Mouse (Mus musculus) lung, adult 18-20 months (tissue): ENCODE results near the gene Gm45261.

Experiments used
- DNase-seq, 2 experiments: peaks; one replicate each; pipeline ENCODE4 v3.0.0; 2022; ENCODE audit warnings: mixed read lengths in 2 of 2

Gene Gm45261

DNA sequence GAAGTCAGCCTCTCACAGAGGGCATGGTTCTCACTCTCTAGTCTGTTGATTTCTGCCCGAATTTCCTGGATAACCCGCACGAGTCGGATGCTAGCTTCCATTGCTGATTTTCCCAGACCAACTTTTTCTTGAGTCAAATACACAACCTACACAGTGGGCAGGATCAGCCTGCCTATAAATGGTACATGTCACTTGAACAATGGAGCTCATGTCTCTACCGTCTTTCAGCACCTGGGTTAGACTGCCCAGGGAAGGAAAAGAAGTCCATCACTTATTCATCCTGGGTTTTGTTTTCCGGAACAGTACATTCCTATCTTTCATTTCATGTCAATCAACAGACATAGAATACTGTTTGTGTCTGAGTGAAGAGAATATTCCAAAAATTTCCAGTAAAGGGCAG, at the start of gene Gm45261:
Gene Gm45261 (minus strand): TSS at position 101 of the 400 bp plus-strand sequence.
- DNase-seq = no peak

DNA sequence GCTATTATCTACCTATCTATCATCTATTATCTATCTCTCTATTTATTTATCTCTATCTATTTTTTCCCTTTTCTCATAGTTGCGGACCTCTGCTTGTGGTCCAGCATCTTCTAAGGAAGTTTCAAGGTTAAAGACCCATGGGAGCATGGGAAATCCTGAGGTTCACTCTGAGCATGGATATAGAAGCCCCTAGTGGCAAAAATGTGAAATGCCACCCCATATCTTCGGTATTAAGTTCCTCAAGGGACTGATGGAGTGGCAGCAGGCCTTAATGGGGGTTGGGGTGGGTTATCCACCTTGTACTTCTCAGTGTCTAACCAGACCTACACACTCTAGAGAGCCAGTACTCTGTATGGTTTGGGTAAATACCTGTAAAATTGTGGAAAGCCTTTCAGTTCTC, 43.5 kb upstream of the Gm45261 start:
- no peak for DNase-seq

DNA sequence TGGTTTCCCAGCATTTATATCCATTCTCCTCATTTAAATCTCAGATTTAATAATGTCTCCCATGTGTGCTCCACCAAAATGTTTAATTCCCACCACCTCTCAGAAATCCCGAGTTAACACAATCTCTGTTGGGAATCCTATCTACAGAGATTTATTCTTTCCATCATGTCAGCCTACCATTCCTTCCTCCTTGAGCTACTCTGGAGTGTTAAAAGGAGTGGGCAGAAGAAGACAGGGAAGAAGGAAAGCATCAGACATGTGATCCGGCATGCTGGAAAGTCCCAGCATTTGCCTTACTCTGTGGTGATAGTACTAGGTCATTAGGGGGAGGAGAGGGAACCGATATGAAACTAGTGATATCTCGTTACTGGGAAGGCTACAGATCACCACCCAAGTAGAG, 42.8 kb upstream of the Gm45261 start:
- DNase-seq = no peak

DNA sequence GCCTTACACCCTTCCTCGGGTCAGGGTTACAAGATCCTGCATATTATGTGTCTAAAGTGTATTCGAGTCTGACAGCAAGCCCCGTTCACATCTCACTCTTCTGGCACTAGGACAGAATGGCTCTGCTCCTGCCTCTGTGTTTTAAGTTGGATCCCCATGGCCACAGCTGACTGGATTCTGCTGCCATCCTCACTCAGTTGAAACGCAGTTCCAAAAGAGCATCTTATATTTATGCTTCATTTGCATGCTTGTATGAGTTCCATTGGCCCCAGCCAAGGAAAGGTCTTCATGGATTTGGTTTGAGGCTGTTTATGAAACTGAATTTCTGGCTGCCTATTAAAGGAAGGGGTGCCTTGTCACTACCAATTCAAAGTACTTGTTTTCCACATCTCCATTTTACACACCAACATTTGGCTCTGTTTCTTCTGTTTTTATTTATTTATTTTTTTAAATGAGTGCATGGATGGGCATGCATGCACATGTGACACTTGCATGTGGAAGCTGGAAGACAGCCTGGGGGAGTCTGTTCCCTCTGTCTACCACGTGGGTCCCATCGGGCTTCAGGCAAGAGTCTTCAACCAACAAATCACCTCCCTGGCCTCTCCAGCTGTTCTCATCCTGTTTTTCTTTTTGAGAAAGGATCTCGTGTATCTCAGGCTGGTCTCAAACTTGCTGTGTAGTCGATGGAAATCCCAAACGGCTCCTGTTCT, 41.4 kb upstream of the Gm45261 start:
- no peak for DNase-seq

DNA sequence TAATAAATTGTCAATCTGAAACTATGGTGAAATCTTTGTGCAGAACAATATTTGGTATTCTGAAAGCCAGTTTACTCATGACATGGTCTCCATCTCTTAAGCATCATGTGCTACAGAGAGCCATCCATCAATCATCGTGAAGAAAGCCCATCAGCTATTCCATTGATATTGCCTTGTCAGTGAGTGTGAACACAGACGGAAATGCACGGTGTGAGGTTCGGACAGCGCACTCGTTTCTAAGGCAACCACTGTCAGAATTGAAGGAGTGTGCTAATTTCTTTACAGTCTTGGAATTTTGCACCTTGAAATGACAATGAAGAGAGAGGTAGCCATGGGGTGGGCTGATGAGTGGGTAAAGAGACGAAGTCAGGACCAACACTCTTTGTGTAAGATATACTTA, 38.0 kb upstream of the Gm45261 start:
- no peak for DNase-seq

DNA sequence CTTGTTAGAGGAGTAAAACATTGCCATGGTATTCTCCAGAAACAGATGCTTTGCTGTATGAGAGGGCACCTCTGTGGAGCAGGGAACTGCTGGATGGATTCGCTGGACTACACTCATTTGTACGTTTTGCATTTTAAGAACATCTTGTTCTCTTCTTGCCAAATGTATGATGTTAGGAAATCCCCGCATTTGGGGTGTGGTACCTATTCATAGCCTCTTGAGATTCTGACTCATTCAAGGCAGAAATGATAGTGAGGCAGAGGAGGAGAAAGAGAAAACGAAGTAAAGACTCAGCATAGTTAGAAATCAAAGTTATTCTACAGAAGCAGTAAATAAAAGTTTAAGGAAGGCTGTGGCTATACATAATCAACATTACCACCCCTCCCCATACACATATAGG, 35.1 kb upstream of the Gm45261 start:
- DNase-seq = peak in 1 of 2 experiments; percentile 4

DNA sequence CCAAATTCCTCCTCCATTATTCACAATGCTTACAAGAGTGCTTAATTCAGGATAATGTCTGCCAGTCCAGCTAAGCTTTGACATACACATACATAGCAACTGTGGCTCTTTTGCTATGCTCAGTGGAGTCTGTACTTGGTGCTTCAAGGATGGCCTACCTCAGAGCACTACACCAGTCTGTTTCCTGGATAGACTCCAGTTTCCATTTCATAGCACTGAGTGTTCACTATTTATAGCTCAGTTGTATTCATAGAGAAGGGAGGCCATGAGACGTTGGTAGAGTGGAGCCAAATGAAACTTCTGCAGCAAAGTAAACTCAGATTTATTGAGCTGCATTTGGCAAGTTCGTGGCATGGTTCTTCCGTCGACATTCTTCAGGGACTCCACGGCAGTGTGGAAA, 22.2 kb upstream of the Gm45261 start:
- no peak for DNase-seq

DNA sequence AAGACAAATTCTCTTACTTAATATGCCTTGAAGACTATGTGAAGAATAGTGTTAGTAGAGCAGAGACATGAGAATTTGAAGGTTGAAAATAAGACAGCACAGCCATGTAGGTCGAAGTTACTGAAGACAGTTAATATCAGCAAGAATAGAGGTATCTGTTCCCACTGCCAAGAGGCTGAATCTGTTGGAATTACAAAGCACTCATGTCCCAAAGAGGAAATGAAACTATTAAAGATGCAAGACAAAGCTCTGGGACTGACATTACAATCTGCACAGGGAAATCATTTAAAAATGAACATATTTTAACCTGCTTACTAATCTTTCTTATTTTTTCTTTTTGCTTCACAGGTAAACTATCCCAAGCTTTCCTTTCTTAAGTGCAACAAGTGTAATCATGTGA, 13.7 kb upstream of the Gm45261 start:
- DNase-seq = no peak

DNA sequence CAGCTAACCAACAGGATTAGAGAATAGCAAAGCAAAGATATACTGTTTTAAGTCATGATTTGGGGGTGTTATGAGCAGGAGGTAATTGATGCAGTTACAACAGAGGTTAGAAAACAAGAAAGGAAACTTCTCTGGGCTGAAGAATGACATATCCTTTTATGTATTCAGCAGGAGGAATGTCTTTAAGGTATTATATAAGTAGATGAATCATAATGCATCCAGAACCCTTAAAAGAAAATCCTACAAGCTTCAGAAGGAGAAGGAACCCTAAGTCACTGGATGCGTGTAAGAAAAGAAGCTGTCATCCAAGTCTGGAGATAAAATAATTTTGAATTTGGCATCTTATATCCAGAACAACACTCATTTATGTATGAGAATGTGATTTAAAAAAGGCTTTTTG, 11.1 kb upstream of the Gm45261 start:
- DNase-seq = no peak

DNA sequence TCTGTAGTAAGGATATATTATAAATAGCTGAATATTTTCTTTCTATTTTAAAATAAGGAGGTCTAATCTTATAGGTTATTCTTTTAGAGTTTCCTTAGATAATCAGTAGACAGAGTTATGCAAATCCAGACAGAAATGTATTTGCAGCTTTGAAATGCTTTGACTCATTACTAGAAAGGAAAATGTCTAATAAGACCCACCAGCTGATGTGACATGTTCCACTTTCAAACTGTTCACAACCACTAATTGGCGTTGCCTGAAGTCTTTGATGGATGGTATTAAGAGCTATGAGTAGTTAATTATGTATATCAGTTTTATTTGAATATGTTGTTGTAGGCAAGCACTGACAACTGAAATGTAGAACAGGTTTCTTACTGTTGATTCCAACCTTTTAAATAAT, 1.3 kb downstream of the Gm45261 start:
- DNase-seq = no peak

DNA sequence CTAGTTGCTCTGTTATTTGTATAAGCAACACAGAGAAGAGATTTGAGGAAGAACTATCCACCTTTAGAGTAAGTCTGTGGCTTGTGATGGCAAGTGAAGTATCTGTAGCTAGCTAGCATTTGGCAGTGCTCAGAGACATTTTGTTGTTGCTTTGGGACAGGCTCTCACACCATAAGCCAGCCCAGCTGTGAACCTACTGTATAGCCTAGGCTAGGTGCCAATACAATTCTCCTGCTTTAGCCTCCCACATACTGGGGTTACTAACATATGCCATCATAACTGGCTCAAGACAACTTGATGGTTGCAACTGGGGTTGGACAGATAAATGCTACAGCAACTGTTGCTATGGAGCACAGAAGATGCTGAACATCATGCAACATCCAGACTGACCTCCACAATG, 1.8 kb downstream of the Gm45261 start:
- no peak for DNase-seq

DNA sequence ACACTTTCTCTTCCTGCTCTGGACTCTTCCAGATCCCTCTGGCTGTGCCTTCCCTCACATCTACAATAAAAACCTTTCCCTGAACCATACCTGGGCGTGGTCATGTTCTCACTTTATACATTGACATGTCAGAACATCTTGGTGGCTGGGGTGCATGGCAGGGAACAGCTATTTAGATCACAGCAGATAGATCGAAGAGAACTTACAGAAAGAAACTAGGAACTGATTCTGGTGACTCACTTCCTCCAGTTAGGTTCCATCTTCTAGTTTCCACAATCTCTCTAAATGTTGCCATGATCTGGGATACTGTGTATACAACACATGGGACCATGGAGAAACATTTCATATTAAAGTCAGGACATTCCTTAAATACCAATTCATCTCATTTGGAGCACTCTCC, 7.3 kb downstream of the Gm45261 start:
- DNase-seq = no peak

DNA sequence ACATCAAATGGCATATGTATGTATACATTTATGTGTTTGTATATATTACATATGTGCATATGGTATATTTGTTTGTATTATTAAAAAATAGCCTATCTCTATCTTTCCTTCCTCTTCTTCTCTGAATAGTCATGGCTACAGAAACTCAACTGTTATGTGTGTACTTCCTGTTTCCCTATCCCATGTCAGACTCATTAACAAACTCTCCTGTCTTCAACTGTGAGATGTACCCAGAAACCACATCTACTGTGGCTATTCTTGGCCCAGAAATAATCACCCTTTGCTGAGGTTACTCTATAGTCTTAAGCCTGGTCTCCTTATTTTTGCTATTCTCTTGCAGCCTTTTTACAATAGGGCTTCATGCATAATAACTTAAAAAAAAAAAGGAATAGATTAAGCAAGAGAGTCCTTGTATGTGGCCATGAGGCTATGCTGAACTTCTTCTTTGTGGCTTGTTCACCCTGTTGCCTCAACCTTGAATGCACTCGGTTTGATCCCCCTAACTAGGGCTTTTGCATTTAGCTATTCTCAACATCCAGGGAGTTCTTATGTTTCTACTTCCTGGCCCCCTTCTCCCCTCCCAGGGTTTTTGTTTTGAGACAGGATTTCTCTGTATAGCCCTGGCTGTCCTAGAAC, 9.2 kb downstream of the Gm45261 start:
- no peak for DNase-seq

DNA sequence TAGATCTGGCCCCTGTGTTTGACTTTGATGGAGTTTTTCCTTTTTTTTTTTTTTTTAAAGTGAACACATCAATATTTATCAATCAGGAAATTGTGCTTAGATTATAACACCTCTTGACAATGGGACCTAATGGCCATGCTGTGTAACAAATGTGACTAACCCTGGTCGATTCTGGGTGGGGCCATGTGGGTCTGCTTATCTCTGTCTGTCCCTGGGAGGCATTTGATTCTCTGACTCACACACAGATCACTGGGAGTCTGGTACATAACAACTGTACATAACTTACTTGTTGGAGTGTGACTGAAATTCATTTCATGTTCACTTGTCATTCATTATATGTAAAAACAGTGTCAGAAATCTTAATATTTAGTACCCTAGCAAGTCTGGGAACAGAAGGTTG, 13.7 kb downstream of the Gm45261 start:
- no peak for DNase-seq

DNA sequence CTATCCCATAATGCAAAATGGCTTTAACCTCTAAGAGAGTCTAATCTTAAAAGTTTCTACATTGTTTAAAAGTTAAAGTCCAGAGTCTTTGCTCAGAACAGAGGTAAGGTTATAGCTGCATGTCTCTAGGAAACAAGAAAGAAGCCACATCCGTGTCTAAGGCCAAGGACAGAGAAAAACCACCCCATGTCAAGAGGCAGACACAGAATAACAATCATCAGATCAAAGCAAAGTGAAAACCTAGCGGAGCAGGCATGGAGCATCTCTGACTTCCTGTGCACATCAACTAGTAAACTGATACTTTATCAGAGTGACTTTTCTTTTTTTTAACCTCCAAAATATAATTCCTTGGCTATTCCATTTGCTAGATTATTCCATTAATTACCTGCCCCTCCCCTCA, 20.3 kb downstream of the Gm45261 start:
- no peak for DNase-seq

DNA sequence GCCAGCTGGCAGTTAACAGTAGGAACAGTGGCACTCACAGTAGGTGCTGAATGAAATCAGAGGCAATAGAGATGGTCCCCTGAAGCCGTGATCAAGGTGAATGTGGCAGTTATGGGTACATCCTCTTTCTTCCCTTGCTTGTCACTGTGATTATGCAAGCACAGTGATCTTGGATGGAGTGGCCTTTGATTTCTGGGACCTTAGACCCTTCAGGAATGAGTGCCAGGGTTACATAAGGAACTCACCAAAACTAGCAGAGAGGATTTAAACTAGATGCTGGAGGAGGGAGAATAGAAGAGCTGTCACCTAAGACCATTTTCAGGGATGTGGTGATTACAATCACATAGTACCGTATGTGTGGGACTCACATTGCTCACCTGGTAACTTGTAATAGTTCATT, 22.7 kb downstream of the Gm45261 start:
- DNase-seq = no peak

DNA sequence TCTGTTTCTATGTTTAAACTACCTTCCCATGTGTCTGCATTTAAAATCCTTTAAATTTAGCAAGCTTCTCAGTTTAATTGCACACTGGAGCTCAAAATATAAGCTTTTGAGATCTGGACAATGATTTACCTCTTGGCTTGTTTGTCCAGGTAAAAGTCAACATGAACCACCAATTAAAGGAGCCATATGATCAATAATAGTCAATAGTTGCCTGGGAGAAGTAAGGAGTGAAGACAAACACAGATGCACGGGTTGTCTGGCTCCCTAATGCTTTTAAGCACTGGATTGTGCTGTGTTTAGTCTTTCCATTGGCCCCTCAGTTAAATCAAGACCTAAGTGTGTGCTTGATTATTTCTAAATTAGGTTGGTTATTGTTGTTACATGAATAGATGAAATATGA, 33.3 kb downstream of the Gm45261 start:
- DNase-seq = no peak

DNA sequence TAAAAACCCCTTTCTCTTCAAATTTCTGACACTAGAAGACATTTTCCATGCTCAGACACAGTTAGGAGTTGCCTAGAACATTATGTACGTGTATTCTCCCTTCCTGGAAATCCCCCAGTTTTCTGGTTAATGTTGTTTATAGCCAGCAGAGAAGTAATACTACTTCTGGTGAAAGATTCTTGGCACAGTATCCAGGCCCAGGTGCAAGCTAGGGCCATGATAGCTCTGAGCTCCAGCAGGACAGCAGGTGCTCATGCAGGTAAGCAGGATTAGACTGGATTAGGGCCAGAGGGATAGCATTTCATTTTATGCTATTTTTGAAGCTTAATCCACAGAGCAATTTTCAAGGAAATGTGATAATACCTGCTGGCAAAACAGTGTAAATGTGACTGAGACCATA, 33.8 kb downstream of the Gm45261 start:
- no peak for DNase-seq

DNA sequence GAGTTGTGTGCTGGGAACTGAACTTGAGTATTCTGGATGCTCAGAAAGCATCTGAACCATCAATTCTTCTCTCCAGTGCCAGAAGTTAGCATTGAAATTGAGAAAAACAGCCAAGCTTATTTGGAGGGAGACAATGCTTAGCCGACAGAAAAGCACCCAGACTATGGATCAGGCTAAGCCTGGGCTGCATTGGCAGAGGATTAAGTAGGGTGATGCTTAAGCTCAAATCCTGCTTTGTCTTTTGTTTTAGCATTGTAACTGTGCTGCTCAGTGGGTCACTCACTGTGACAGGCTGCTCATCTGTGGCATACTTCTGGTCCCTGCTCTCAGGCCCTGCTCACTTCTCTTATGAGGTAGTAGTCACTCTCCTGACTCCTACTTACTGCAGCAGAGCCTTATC, 36.6 kb downstream of the Gm45261 start:
- DNase-seq = no peak

DNA sequence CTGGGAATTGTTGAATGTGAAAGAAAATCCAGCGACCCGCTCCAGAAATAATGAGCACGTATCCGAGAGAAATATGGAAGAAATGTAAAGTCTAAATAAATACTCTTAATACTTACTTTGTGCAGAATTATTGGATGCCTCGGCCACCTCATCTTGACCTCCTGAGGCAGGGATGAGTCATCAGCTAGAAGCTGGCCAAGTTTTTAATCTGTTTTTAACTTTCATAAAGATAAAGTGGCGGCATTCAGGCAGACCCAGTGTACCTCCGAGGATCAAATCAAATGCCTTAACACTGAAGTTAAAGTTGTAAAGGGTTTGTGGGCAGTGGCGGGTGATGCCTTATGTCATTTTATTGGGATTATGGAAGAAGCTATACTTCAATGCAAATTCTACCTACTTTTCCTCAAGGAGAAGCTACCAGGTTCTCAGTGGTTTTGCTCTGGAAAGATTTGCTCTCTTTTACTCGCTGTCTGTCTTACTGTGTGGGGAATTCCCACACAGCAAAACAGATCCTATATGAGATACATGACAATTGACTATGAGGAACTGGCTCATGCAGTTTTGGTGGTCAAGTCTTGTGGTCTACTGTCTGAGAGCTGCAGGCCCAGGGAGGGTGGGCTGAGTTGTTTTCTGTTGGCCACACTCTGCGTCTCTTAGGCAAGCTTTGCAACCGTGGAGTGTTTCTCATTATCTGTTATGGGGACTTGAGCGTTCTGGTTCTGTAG, 42.8 kb downstream of the Gm45261 start:
- no peak for DNase-seq

DNA sequence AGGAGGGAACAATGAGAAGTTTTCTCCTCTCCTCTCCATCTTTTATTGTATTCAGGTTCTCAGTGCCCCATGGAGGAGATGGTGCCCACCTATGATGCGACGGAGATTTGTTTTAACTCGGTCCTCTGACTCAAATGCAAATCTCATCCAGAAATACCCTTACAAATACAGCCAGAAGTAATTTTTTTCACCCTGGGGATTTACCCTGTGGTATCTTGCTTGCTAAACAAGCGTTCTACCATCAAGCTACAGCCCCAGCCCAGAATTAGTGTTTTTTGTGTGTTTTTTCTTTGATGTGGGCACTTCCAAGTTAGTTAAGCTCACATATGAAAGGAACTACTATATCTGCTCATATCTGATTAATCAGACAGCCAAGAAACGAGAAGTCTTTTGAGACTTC, 44.9 kb downstream of the Gm45261 start:
- DNase-seq = no peak

DNA sequence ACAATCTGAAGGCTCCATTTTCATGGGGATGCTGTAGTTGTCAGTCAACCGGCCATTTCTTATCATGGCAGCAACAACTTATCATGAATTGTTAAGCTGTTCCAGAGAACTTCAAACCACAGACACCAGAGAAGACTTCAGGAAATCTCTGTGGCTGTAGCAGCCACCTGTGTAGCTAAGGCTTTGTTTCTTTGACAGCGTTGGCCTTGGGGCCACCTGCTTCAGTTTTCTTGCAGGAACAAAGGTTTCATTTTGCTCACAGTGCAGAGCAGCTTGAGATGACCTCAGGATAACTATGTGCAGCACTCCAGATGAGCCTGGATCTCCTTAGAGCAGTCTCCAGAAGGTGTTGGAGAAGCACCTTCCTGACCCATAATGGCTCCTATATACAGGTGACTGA, 48.7 kb downstream of the Gm45261 start:
- DNase-seq = no peak

DNA sequence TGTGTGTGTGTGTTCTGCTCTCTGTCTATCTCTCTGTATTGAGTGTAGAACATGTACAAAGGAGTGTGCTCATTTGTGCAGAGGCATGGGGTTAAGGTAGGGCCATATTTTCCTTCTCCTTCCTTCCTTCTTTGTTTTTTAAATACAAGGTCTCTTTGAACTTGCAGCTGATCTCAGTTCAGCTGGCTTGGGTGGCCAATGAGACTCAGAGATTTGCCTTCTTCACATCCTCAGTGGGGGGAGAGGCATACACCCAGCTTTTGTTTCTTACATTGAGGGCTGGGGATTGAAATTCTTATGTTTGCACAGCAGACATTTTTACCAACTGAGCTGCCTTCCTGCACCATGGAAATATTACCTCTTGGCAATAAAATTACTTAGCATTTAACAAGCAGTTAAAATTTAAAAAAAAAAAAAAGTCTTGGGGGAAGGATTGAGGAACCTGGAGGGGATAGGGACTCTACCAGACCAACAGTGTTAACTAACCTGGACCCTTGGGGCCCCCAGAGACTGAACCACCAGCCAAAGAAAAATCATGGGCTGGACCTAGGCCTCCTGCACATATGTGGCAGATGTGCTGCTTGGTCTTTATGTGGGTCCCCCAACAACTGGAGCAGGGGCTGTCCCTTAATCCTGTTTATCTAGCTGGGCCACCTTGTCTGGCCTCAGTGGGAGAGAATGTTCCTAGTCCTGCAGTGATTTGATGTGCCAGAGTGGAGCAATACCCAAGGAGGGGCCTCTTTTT, 50.8 kb downstream of the Gm45261 start:
- DNase-seq = no peak
